Mouse (Mus musculus): ENCODE measurements around the gene Slc9a6. TPM values are rescaled to one million over a fixed set of nuclear protein-coding genes. Genes with fewer than 3 reads are reported as not detected.
A peak's percentile ranks its signal among the peaks of the same experiment; 100 is the strongest.

Slc9a6 gene
- polyA plus RNA-seq, 1 experiment from 2014 or later = 45.2 TPM

- no peak for ATAC-seq
- H3K36me3 ChIP-seq = peaks cover 11% of the 10 kb centered on the region
- no peak overlapping the region for H3K4me2 ChIP-seq (replicated peaks)
- no peak overlapping the region for H3K9ac ChIP-seq (replicated peaks)
- H3K4me1 ChIP-seq (replicated peaks) = no peaks in the 10 kb centered on the region
- WGBS = 12% methylated on average over 1 of the region's 1 CpGs
- H3K27ac ChIP-seq = no peak overlapping the region
- H3K4me3 ChIP-seq (replicated peaks) = no peak overlapping the region
- H3K27me3 ChIP-seq = no peaks in the 10 kb centered on the region
- H3K9me3 ChIP-seq = no peaks in the 10 kb centered on the region
Observed at GRCm38 (mm10) chrX:56640066-56640465, 30.5 kb downstream of the Slc9a6 start.

GRCm38 (mm10) chrX:56649549-56650354, 40.2 kb downstream of the Slc9a6 start:
- Histone ChIP-seq H3K9ac (replicated peaks) (no peak overlapping the region), H3K9me3 (no peaks in the 10 kb centered on the region), H3K4me2 (replicated peaks) (no peak overlapping the region), H3K4me3 (replicated peaks) (no peak overlapping the region), H3K27me3 (no peaks in the 10 kb centered on the region), H3K27ac (no peak overlapping the region), H3K36me3 (0 out of 2 replicates have a peak, but pooled peaks cover under 1% of the 10 kb centered on the region), H3K4me1 (replicated peaks) (no peaks in the 10 kb centered on the region)
- peak; percentile 40; the same call in 1 of the 2 replicates for ATAC-seq
- 35% methylated on average over 7 of the region's 7 CpGs for WGBS

GRCm38 (mm10) chrX:56650355-56650652, 40.7 kb downstream of the Slc9a6 start:
- Histone ChIP-seq H3K4me3 (replicated peaks) (no peak overlapping the region), H3K27me3 (no peaks in the 10 kb centered on the region), H3K36me3 (0 out of 2 replicates have a peak, but pooled peaks cover 5% of the 10 kb centered on the region), H3K4me1 (replicated peaks) (no peaks in the 10 kb centered on the region), H3K4me2 (replicated peaks) (no peak overlapping the region), H3K9me3 (no peaks in the 10 kb centered on the region), H3K9ac (replicated peaks) (no peak overlapping the region), H3K27ac (no peak overlapping the region)
- WGBS = 81% methylated on average over 2 of the region's 2 CpGs
- 0 out of 2 replicates have a peak, but pooled peaks have one; percentile 53 for ATAC-seq

GRCm38 (mm10) chrX:56650885-56651284, 41.3 kb downstream of the Slc9a6 start:
- H3K4me3 ChIP-seq (replicated peaks) = no peak overlapping the region
- H3K4me2 ChIP-seq (replicated peaks) = no peak overlapping the region
- no peak for ATAC-seq
- H3K9me3 ChIP-seq = no peaks in the 10 kb centered on the region
- H3K9ac ChIP-seq (replicated peaks) = no peak overlapping the region
- WGBS = 67% methylated on average over 6 of the region's 6 CpGs
- no peaks in the 10 kb centered on the region for H3K27me3 ChIP-seq
- no peak overlapping the region for H3K27ac ChIP-seq
- no peaks in the 10 kb centered on the region for H3K4me1 ChIP-seq (replicated peaks)
- H3K36me3 ChIP-seq = 0 out of 2 replicates have a peak, but pooled peaks cover 5% of the 10 kb centered on the region

GRCm38 (mm10) chrX:56651738-56652137, 42.2 kb downstream of the Slc9a6 start:
- Histone ChIP-seq H3K9me3 (no peaks in the 10 kb centered on the region), H3K27me3 (no peaks in the 10 kb centered on the region), H3K4me3 (replicated peaks) (no peak overlapping the region), H3K9ac (replicated peaks) (no peak overlapping the region), H3K4me2 (replicated peaks) (no peak overlapping the region), H3K4me1 (replicated peaks) (no peaks in the 10 kb centered on the region), H3K36me3 (0 out of 2 replicates have a peak, but pooled peaks cover 5% of the 10 kb centered on the region), H3K27ac (no peak overlapping the region)
- ATAC-seq = no peak
- 70% methylated on average over 7 of the region's 7 CpGs for WGBS

GRCm38 (mm10) chrX:56655686-56656085, 46.1 kb downstream of the Slc9a6 start:
- Histone ChIP-seq H3K9me3 (no peaks in the 10 kb centered on the region), H3K4me1 (replicated peaks) (0 out of 2 replicates have a peak, but pooled peaks cover 6% of the 10 kb centered on the region), H3K27ac (no peak overlapping the region), H3K4me3 (replicated peaks) (no peak overlapping the region), H3K9ac (replicated peaks) (no peak overlapping the region), H3K36me3 (0 out of 2 replicates have a peak, but pooled peaks cover 5% of the 10 kb centered on the region), H3K4me2 (replicated peaks) (no peak overlapping the region), H3K27me3 (no peaks in the 10 kb centered on the region)
- 87% methylated on average over 2 of the region's 2 CpGs for WGBS
- no peak for ATAC-seq

GRCm38 (mm10) chrX:56659286-56659685, 49.7 kb downstream of the Slc9a6 start:
- Histone ChIP-seq H3K36me3 (0 out of 2 replicates have a peak, but pooled peaks cover 5% of the 10 kb centered on the region), H3K9me3 (no peaks in the 10 kb centered on the region), H3K9ac (replicated peaks) (no peak overlapping the region), H3K27ac (no peak overlapping the region), H3K4me3 (replicated peaks) (no peak overlapping the region), H3K4me2 (replicated peaks) (no peak overlapping the region), H3K27me3 (no peaks in the 10 kb centered on the region), H3K4me1 (replicated peaks) (0 out of 2 replicates have a peak, but pooled peaks cover 9% of the 10 kb centered on the region)
- 0 out of 2 replicates have a peak, but pooled peaks have one; percentile 37 for ATAC-seq
- 36% methylated on average over 2 of the region's 2 CpGs for WGBS

GRCm38 (mm10) chrX:56661143-56661542, 51.6 kb downstream of the Slc9a6 start:
- Histone ChIP-seq H3K4me1 (replicated peaks) (0 out of 2 replicates have a peak, but pooled peaks cover 9% of the 10 kb centered on the region), H3K9me3 (no peaks in the 10 kb centered on the region), H3K4me2 (replicated peaks) (no peak overlapping the region), H3K27ac (no peak overlapping the region), H3K27me3 (no peaks in the 10 kb centered on the region), H3K4me3 (replicated peaks) (no peak overlapping the region), H3K36me3 (no peaks in the 10 kb centered on the region), H3K9ac (replicated peaks) (no peak overlapping the region)
- 93% methylated on average over 12 of the region's 12 CpGs for WGBS
- no peak for ATAC-seq

GRCm38 (mm10) chrX:56662316-56662715, 52.8 kb downstream of the Slc9a6 start:
- H3K4me2 ChIP-seq (replicated peaks) = no peak overlapping the region
- ATAC-seq = no peak
- no peaks in the 10 kb centered on the region for H3K27me3 ChIP-seq
- no peaks in the 10 kb centered on the region for H3K36me3 ChIP-seq
- 0 out of 2 replicates have a peak, but pooled peaks cover 9% of the 10 kb centered on the region for H3K4me1 ChIP-seq (replicated peaks)
- no peak overlapping the region for H3K4me3 ChIP-seq (replicated peaks)
- H3K27ac ChIP-seq = no peak overlapping the region
- 75% methylated on average over 6 of the region's 6 CpGs for WGBS
- no peak overlapping the region for H3K9ac ChIP-seq (replicated peaks)
- H3K9me3 ChIP-seq = no peaks in the 10 kb centered on the region

- no peak overlapping the region for H3K4me3 ChIP-seq (replicated peaks)
- H3K9me3 ChIP-seq = no peaks in the 10 kb centered on the region
- ATAC-seq = no peak
- H3K9ac ChIP-seq (replicated peaks) = no peak overlapping the region
- H3K4me1 ChIP-seq (replicated peaks) = 0 out of 2 replicates have a peak, but pooled peaks cover 5% of the 10 kb centered on the region
- H3K4me2 ChIP-seq (replicated peaks) = no peak overlapping the region
- no peaks in the 10 kb centered on the region for H3K27me3 ChIP-seq
- no peaks in the 10 kb centered on the region for H3K36me3 ChIP-seq
- WGBS = 69% methylated on average over 4 of the region's 4 CpGs
- H3K27ac ChIP-seq = no peak overlapping the region
Observed at GRCm38 (mm10) chrX:56663377-56663776, 53.8 kb downstream of the Slc9a6 start.

- H3K9ac ChIP-seq (replicated peaks) = no peak overlapping the region
- no peaks in the 10 kb centered on the region for H3K36me3 ChIP-seq
- H3K27ac ChIP-seq = no peak overlapping the region
- no peak overlapping the region for H3K4me3 ChIP-seq (replicated peaks)
- no peaks in the 10 kb centered on the region for H3K9me3 ChIP-seq
- no peaks in the 10 kb centered on the region for H3K27me3 ChIP-seq
- 85% methylated on average over 8 of the region's 8 CpGs for WGBS
- H3K4me2 ChIP-seq (replicated peaks) = no peak overlapping the region
- ATAC-seq = no peak
- 0 out of 2 replicates have a peak, but pooled peaks cover 3% of the 10 kb centered on the region for H3K4me1 ChIP-seq (replicated peaks)
Observed at GRCm38 (mm10) chrX:56665226-56665973, 55.8 kb downstream of the Slc9a6 start.

- no peak overlapping the region for H3K9ac ChIP-seq (replicated peaks)
- no peak overlapping the region for H3K4me3 ChIP-seq (replicated peaks)
- ATAC-seq = no peak
- no peak overlapping the region for H3K4me2 ChIP-seq (replicated peaks)
- H3K4me1 ChIP-seq (replicated peaks) = no peaks in the 10 kb centered on the region
- H3K27ac ChIP-seq = no peak overlapping the region
- H3K36me3 ChIP-seq = no peaks in the 10 kb centered on the region
- no peaks in the 10 kb centered on the region for H3K9me3 ChIP-seq
- 88% methylated on average over 6 of the region's 6 CpGs for WGBS
- H3K27me3 ChIP-seq = no peaks in the 10 kb centered on the region
Observed at GRCm38 (mm10) chrX:56667296-56667695, 57.7 kb downstream of the Slc9a6 start.

Measured in midbrain, embryonic 13.5 days (tissue).